Mouse (Mus musculus): ENCODE measurements at regions not wholly inside any gene's neighbourhood (a gene's known extent, or its start where the extent isn't known, plus 50 kb on each side); places are given as distances from the start of the nearest gene placed in this dataset.

DNA sequence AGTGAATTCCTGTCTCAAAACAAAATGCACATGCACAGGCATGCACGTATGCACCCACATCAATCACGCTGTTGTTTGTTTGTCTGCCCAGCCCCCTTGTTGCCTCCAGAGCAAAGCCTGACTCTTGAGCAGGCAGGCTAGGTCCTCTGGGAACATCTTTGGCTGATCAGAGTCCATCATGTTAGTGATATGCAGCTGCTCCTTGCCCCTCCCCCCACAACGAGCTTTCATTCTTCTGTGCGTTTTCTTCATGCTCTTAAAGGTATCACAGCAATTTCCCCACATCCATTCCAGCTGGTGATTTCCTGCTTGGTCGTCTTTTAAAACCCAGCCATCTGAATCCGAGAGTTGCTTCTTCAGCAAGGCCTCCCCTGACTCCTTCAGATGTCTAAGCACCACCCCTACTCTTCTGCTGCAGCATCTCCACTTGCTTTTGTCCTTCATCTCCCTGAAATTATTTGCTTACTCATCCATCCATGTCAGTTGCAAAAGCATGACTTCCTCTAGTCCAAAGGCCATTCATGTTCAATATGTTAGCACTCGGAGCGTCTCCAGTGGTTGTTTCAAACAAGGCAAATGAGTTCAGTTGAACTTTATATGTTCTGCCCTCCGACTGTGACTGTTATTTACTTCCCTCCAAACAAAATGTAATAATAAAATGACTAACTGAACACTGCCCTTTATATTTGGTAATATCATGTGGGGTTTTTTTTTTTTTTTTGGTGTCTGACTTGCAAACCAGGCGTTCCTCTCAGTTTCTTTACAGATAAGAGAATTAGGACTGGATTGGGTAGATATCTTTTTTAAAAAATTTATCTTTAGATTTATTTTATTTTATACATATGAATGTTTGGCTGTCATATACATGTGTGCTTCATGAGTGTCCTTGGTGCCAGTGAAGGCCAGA lies 67.9 kb upstream of the Eed start:
- TF ChIP-seq CTCF (conservative IDR thresholded peaks at IDR 0.05 in 1 of 2, IDR thresholded peaks at IDR 0.05 in 1 of 2; ENCODE audit: low read depth in 2 of 2, low read length in 2 of 2) (no peak; a peak in 1 of 4 replicates), EP300 (IDR thresholded peaks at IDR 0.05; ENCODE audit: low read length) (no peak), POLR2A (IDR thresholded peaks at IDR 0.05; ENCODE audit: low read depth, low read length) (no peak), MAZ (IDR thresholded peaks at IDR 0.05; ENCODE audit: low read depth, low read length) (no peak), USF2 (conservative IDR thresholded peaks at IDR 0.05; ENCODE audit: low read depth, low read length) (no peak), ZC3H11A (IDR thresholded peaks at IDR 0.05; ENCODE audit: low read depth, low read length) (no peak), IRF4 (IDR thresholded peaks at IDR 0.05; ENCODE audit: low read depth, low read length) (no peak), SMC3 (IDR thresholded peaks at IDR 0.05; ENCODE audit: low read depth, low read length) (no peak)

Data from CH12.LX (cell line).